Mouse (Mus musculus): ENCODE measurements around the gene Cgn. TPM values are rescaled to one million over a fixed set of nuclear protein-coding genes. Genes with fewer than 3 reads are reported as not detected.

The Cgn gene
- polyA plus RNA-seq (2012; ENCODE audit: insufficient read depth, low replicate concordance): 0.20 TPM in 1 of 2 replicates, not detected in the other

GRCm38 (mm10) chr3:94786367-94786835 is at the start of gene Cgn:
Gene Cgn, minus strand, starts transcription at chr3:94786492.
- peaks cover 58% of the 10 kb centered on the region for H3K27me3 ChIP-seq (replicated peaks)
- H3K9me3 ChIP-seq: peaks cover 11% of the 10 kb centered on the region

GRCm38 (mm10) chr3:94835396-94835795 is 49.1 kb upstream of the Cgn start:
- TF ChIP-seq FLI1 (IDR thresholded peaks at IDR 0.05; ENCODE audit: low read length) (no peak), GATA1 (IDR thresholded peaks at IDR 0.05; ENCODE audit: borderline replicate concordance, low read length) (no peak)
- Histone ChIP-seq H3K27me3 (replicated peaks) (no peaks in the 10 kb centered on the region), H3K9me3 (no peaks in the 10 kb centered on the region), H3K4me1 (peaks cover 25% of the 10 kb centered on the region), H3K4me3 (replicated peaks) (no peak overlapping the region), H3K36me3 (replicated peaks; ENCODE audit: low read length) (no peaks in the 10 kb centered on the region)

More at GRCm38 (mm10) chr3:94786367-94786835, at the start of gene Cgn:
- H3K4me1 ChIP-seq: peaks cover 12% of the 10 kb centered on the region
- no peaks in the 10 kb centered on the region for H3K36me3 ChIP-seq (replicated peaks; ENCODE audit: low read length)
- TF ChIP-seq FLI1 (IDR thresholded peaks at IDR 0.05; ENCODE audit: low read length) (no peak), GATA1 (IDR thresholded peaks at IDR 0.05; ENCODE audit: borderline replicate concordance, low read length) (no peak)
- H3K4me3 ChIP-seq (replicated peaks): peak within 1 kb of the TSS; percentile 89

GRCm38 (mm10) chr3:94833358-94833757 is 47.1 kb upstream of the Cgn start:
- Histone ChIP-seq H3K27me3 (replicated peaks) (no peaks in the 10 kb centered on the region), H3K4me3 (replicated peaks) (no peak overlapping the region), H3K36me3 (replicated peaks; ENCODE audit: low read length) (no peaks in the 10 kb centered on the region), H3K4me1 (peaks cover 12% of the 10 kb centered on the region), H3K9me3 (peaks cover 6% of the 10 kb centered on the region; the same call in 1 of the 2 replicates)
- TF ChIP-seq FLI1 (IDR thresholded peaks at IDR 0.05; ENCODE audit: low read length) (no peak), GATA1 (IDR thresholded peaks at IDR 0.05; ENCODE audit: borderline replicate concordance, low read length) (no peak)

GRCm38 (mm10) chr3:94832701-94833100 is 46.4 kb upstream of the Cgn start:
- H3K27me3 ChIP-seq (replicated peaks): no peaks in the 10 kb centered on the region
- no peak overlapping the region for H3K4me3 ChIP-seq (replicated peaks)
- peaks cover 9% of the 10 kb centered on the region for H3K9me3 ChIP-seq
- TF ChIP-seq FLI1 (IDR thresholded peaks at IDR 0.05; ENCODE audit: low read length) (no peak), GATA1 (IDR thresholded peaks at IDR 0.05; ENCODE audit: borderline replicate concordance, low read length) (no peak)
- peaks cover 9% of the 10 kb centered on the region for H3K4me1 ChIP-seq
- no peaks in the 10 kb centered on the region for H3K36me3 ChIP-seq (replicated peaks; ENCODE audit: low read length)

- H3K9me3 ChIP-seq: peaks cover 13% of the 10 kb centered on the region
- peaks cover 9% of the 10 kb centered on the region for H3K4me1 ChIP-seq
- TF ChIP-seq GATA1 (IDR thresholded peaks at IDR 0.05; ENCODE audit: borderline replicate concordance, low read length) (no peak), FLI1 (IDR thresholded peaks at IDR 0.05; ENCODE audit: low read length) (no peak)
- H3K36me3 ChIP-seq (replicated peaks; ENCODE audit: low read length): no peaks in the 10 kb centered on the region
- H3K27me3 ChIP-seq (replicated peaks): no peaks in the 10 kb centered on the region
- H3K4me3 ChIP-seq (replicated peaks): no peak overlapping the region
Observed at GRCm38 (mm10) chr3:94832100-94832499, 45.8 kb upstream of the Cgn start.

- Histone ChIP-seq H3K4me1 (peaks cover 6% of the 10 kb centered on the region; the same call in 1 of the 2 replicates), H3K9me3 (peaks cover 13% of the 10 kb centered on the region), H3K4me3 (replicated peaks) (no peak overlapping the region), H3K27me3 (replicated peaks) (peaks cover 6% of the 10 kb centered on the region), H3K36me3 (replicated peaks; ENCODE audit: low read length) (no peaks in the 10 kb centered on the region)
- TF ChIP-seq GATA1 (IDR thresholded peaks at IDR 0.05; ENCODE audit: borderline replicate concordance, low read length): no peak
- TF ChIP-seq FLI1 (IDR thresholded peaks at IDR 0.05; ENCODE audit: low read length): no peak
Observed at GRCm38 (mm10) chr3:94824110-94824509, 37.8 kb upstream of the Cgn start.

- H3K36me3 ChIP-seq (replicated peaks; ENCODE audit: low read length): no peaks in the 10 kb centered on the region
- no peak overlapping the region for H3K4me3 ChIP-seq (replicated peaks)
- peaks cover 6% of the 10 kb centered on the region; the same call in 1 of the 2 replicates for H3K4me1 ChIP-seq
- no peaks in the 10 kb centered on the region; the same call in 1 of the 2 replicates for H3K9me3 ChIP-seq
- TF ChIP-seq GATA1 (IDR thresholded peaks at IDR 0.05; ENCODE audit: borderline replicate concordance, low read length) (no peak), FLI1 (IDR thresholded peaks at IDR 0.05; ENCODE audit: low read length) (no peak)
- peaks cover 10% of the 10 kb centered on the region for H3K27me3 ChIP-seq (replicated peaks)
Observed at GRCm38 (mm10) chr3:94822082-94822481, 35.8 kb upstream of the Cgn start.

GRCm38 (mm10) chr3:94821008-94821638 is 34.8 kb upstream of the Cgn start:
- TF ChIP-seq FLI1 (IDR thresholded peaks at IDR 0.05; ENCODE audit: low read length) (no peak), GATA1 (IDR thresholded peaks at IDR 0.05; ENCODE audit: borderline replicate concordance, low read length) (no peak)
- Histone ChIP-seq H3K4me3 (replicated peaks) (peak overlapping the region; percentile 91), H3K27me3 (replicated peaks) (peaks cover 9% of the 10 kb centered on the region), H3K36me3 (replicated peaks; ENCODE audit: low read length) (no peaks in the 10 kb centered on the region), H3K4me1 (peaks cover 6% of the 10 kb centered on the region; the same call in 1 of the 2 replicates), H3K9me3 (no peaks in the 10 kb centered on the region; the same call in 1 of the 2 replicates)

GRCm38 (mm10) chr3:94819452-94820425 is 33.4 kb upstream of the Cgn start:
- no peaks in the 10 kb centered on the region; the same call in 1 of the 2 replicates for H3K9me3 ChIP-seq
- no peak overlapping the region for H3K4me3 ChIP-seq (replicated peaks)
- H3K27me3 ChIP-seq (replicated peaks): peaks cover 12% of the 10 kb centered on the region
- no peak for TF ChIP-seq FLI1 (IDR thresholded peaks at IDR 0.05; ENCODE audit: low read length)
- no peak for TF ChIP-seq GATA1 (IDR thresholded peaks at IDR 0.05; ENCODE audit: borderline replicate concordance, low read length)
- H3K4me1 ChIP-seq: peaks cover 6% of the 10 kb centered on the region; the same call in 1 of the 2 replicates
- H3K36me3 ChIP-seq (replicated peaks; ENCODE audit: low read length): no peaks in the 10 kb centered on the region

Data from megakaryocyte, embryonic 14.5 days (primary cell).